In the genomic region with DNA sequence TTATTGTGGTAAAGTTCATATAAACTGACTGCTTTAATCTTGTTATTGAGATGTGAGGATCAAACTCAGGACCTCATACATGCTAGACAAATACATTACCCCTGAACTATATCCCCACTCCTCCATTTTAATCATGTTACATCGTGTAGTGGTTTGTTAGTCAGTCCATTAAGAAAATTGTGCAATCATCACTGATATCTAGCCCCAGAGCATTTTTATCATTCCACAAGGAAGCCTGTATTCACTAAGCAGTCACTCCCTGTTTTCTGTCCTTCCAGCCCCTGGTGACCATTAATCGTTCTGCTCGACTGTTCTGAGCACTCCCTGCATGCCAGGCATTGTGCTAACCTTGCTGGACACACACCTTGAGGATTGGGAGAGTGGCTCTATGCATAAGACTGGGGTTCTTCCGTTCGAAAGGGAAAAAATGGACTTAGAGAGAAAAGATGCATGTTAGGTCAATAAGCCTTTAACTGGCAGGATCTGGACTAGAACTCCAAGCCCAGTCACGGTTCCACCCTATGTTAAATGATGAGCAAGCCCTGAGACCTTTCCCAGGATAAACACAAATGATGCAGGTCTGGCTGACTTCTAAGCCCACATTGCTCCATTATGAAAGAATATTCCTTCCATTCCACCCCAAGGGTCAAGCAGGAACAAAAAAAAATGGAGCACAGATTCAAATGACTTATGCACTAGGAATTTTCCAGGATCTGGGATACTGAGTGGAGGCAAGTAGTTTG, we compare ENCODE assay signal across 27 mouse cellular contexts. TPM values are rescaled to one million over a fixed set of nuclear protein-coding genes. Genes with fewer than 3 reads are reported as not detected.
DNase-seq lines count a peak whose midpoint lies in the region; ATAC-seq and TF ChIP-seq lines count a peak whose summit lies in the region.
"Had no signal": no experiment of that assay in that cellular context is flagged by ENCODE, and none has a peak within 500 bp of the region (broad histone marks: within the 10 kb centered on the region; RNA-seq: fewer than 3 reads in every experiment).

No protein-coding gene starts in this region.

- H3K9me3 ChIP-seq in forebrain, embryonic 14.5 days (replicated peaks; ENCODE audit: control insufficient read depth, low read length), result no peaks in the 10 kb centered on the region
- H3K9me3 ChIP-seq: embryonic facial prominence, embryonic 10.5 days; embryonic facial prominence, embryonic 13.5 days; forebrain, embryonic 12.5 days; heart, embryonic 10.5 days; hindbrain, embryonic 15.5 days; intestine, embryonic 15.5 days had no signal

- no peak for TF ChIP-seq CTCF in kidney, adult 2 months (conservative IDR thresholded peaks at IDR 0.05; ENCODE audit: insufficient read depth, insufficient read length, low read depth, low read length)
- no peak for TF ChIP-seq CTCF in C2C12 (IDR thresholded peaks at IDR 0.05; ENCODE audit: control insufficient read depth, insufficient read depth, insufficient read length)

- DNase-seq in kidney, adult 2 months, result no peak
- no peak for DNase-seq in kidney, postnatal 25 days
- DNase-seq in ZHBTc4 (ENCODE audit: low read depth, low spot score), result peak; percentile 12
- DNase-seq in heart, postnatal 14 days, result no peak
- DNase-seq in forebrain, embryonic 14.5 days (ENCODE audit: low spot score), result no peak
- DNase-seq: adrenal gland, adult 8-10 months; adrenal gland, postnatal 25 days; cerebellum, adult 11-12 months; cerebellum, adult 8-10 months; cerebellum, postnatal 10 days; cerebellum, postnatal 36 days; embryo, embryonic 11 days; gastrocnemius, postnatal 10 days; gastrocnemius, postnatal 36 days; heart, adult 2 months; heart, postnatal 36 days; kidney, adult 11 months had no signal

- H3K79me2 ChIP-seq in C2C12 (ENCODE audit: control insufficient read depth, insufficient read depth), result no peaks in the 10 kb centered on the region

- H3K4me2 ChIP-seq in forebrain, embryonic 14.5 days (ENCODE audit: low read length), result no peak overlapping the region
- H3K4me2 ChIP-seq: embryonic facial prominence, embryonic 13.5 days; forebrain, embryonic 12.5 days; hindbrain, embryonic 15.5 days; intestine, embryonic 15.5 days had no signal

- WGBS in kidney, adult 2 months, result 60% methylated on average over 6 of the region's 6 CpGs
- 80% methylated on average over 6 of the region's 6 CpGs for WGBS in forebrain, embryonic 14.5 days

- peaks cover 5% of the 10 kb centered on the region; the same call in 1 of the 2 replicates for H3K4me1 ChIP-seq in kidney, adult 2 months (ENCODE audit: control insufficient read depth, insufficient read depth, low read length)
- no peaks in the 10 kb centered on the region for H3K4me1 ChIP-seq in forebrain, embryonic 14.5 days (ENCODE audit: control insufficient read depth, insufficient read depth, low read length)
- H3K4me1 ChIP-seq: embryonic facial prominence, embryonic 10.5 days; embryonic facial prominence, embryonic 13.5 days; forebrain, embryonic 12.5 days; heart, embryonic 10.5 days; hindbrain, embryonic 15.5 days; intestine, embryonic 15.5 days had no signal

- intact Hi-C loops in heart, postnatal 14 days (cut with DNase I), result no loop called here

- H3K9ac ChIP-seq in forebrain, embryonic 14.5 days (ENCODE audit: low read length), result no peak overlapping the region
- H3K9ac ChIP-seq: embryonic facial prominence, embryonic 13.5 days; forebrain, embryonic 12.5 days; hindbrain, embryonic 15.5 days; intestine, embryonic 15.5 days had no signal

- H3K79me3 ChIP-seq in C2C12 (ENCODE audit: low read depth), result no peaks in the 10 kb centered on the region

- TF ChIP-seq POLR2A in kidney, adult 2 months (IDR thresholded peaks at IDR 0.05; ENCODE audit: low read depth, low read length), result no peak

- H3K4me3 ChIP-seq in kidney, adult 2 months (ENCODE audit: insufficient read depth, low read depth, low read length), result no peak overlapping the region
- no peak overlapping the region for H3K4me3 ChIP-seq in C2C12 (ENCODE audit: insufficient read depth, poor library complexity, severe bottlenecking)
- H3K4me3 ChIP-seq in forebrain, embryonic 14.5 days (ENCODE audit: low read depth, low read length), result no peak overlapping the region
- H3K4me3 ChIP-seq: embryonic facial prominence, embryonic 10.5 days; embryonic facial prominence, embryonic 13.5 days; erythroblast, embryonic 14.5 days; forebrain, embryonic 12.5 days; heart, adult 2 months; heart, embryonic 10.5 days; hindbrain, embryonic 15.5 days; intestine, embryonic 15.5 days had no signal

- H3K36me3 ChIP-seq in kidney, adult 2 months (ENCODE audit: control insufficient read depth, insufficient read depth, low read length), result no peaks in the 10 kb centered on the region
- H3K36me3 ChIP-seq in C2C12 (ENCODE audit: control insufficient read depth, insufficient read depth), result no peaks in the 10 kb centered on the region
- no peaks in the 10 kb centered on the region for H3K36me3 ChIP-seq in forebrain, embryonic 14.5 days (ENCODE audit: control insufficient read depth, insufficient read depth, low read length)
- H3K36me3 ChIP-seq: embryonic facial prominence, embryonic 10.5 days; embryonic facial prominence, embryonic 13.5 days; forebrain, embryonic 12.5 days; heart, embryonic 10.5 days; hindbrain, embryonic 15.5 days; intestine, embryonic 15.5 days had no signal

- H3ac ChIP-seq in C2C12 (ENCODE audit: control insufficient read depth, insufficient read length, low read depth), result no peak overlapping the region

- H3K27ac ChIP-seq in kidney, adult 2 months (ENCODE audit: insufficient read depth, low read depth, low read length), result peak overlapping the region; percentile 20; the same call in 1 of the 2 replicates
- H3K27ac ChIP-seq in forebrain, embryonic 14.5 days (ENCODE audit: low read depth, low read length), result no peak overlapping the region
- H3K27ac ChIP-seq: embryonic facial prominence, embryonic 10.5 days; embryonic facial prominence, embryonic 13.5 days; forebrain, embryonic 12.5 days; heart, adult 2 months; heart, embryonic 10.5 days; hindbrain, embryonic 15.5 days; intestine, embryonic 15.5 days had no signal

- H3K27me3 ChIP-seq in kidney, adult 2 months (replicated peaks; ENCODE audit: control insufficient read depth, insufficient read depth, low read length), result no peaks in the 10 kb centered on the region
- H3K27me3 ChIP-seq in C2C12 (ENCODE audit: control insufficient read depth, insufficient read depth, insufficient read length), result no peaks in the 10 kb centered on the region
- H3K27me3 ChIP-seq in forebrain, embryonic 14.5 days (replicated peaks; ENCODE audit: control insufficient read depth, insufficient read depth, low read length), result no peaks in the 10 kb centered on the region
- H3K27me3 ChIP-seq: embryonic facial prominence, embryonic 13.5 days; forebrain, embryonic 12.5 days; hindbrain, embryonic 15.5 days; intestine, embryonic 15.5 days had no signal

- no peak for ATAC-seq in forebrain, embryonic 14.5 days
- ATAC-seq: activated CD4-positive, CD25-positive, alpha-beta regulatory T cell, adult 4 months; forebrain, embryonic 16.5 days; intestine, embryonic 15.5 days had no signal

TF ChIP-seq in C2C12, 6 proteins besides CTCF, POLR2A, EP300 and RAD21:
- TF ChIP-seq MAX (IDR thresholded peaks at IDR 0.05), result no peak
- TF ChIP-seq MYOD1 (IDR thresholded peaks at IDR 0.05; ENCODE audit: control insufficient read depth, insufficient read length, low read depth), result no peak
- TF ChIP-seq MYOG (IDR thresholded peaks at IDR 0.05; ENCODE audit: control insufficient read depth, extremely low read depth, insufficient read length), result no peak
- no peak for TF ChIP-seq FOSL1 (IDR thresholded peaks at IDR 0.05; ENCODE audit: insufficient read depth, low read length, poor library complexity, severe bottlenecking)
- no peak for TF ChIP-seq USF1 (IDR thresholded peaks at IDR 0.05; ENCODE audit: low read depth)
- TF ChIP-seq CEBPB (IDR thresholded peaks at IDR 0.05; ENCODE audit: low read depth), result peak; percentile 97

RNA-seq across cellular contexts. Expression of gene Ptgs1, which starts 29.7 kb away (rescaled TPM):
- 25.6 and 28.2 TPM in 2 replicates for polyA plus RNA-seq in kidney, adult 2 months (2012; rRNA removed)
- polyA plus RNA-seq in C2C12 (2012; fragmentation: generic; extraction: Trizol), result 336 TPM
- total RNA-seq in heart, postnatal 14 days (2021), result 10 to 100 TPM; 19.0 to 21.4 TPM
- 3.7 and 3.8 TPM in 2 replicates for polyA plus RNA-seq in forebrain, embryonic 14.5 days (2014; fragmentation: Nextera tagmentation; extraction: Ambion mirVana)

Comparison
In these comparisons a context has a peak if more than half of its experiments do, and no peak if none do; other contexts are left out.
1. RNA of gene Ptgs1, which starts 29.7 kb away (polyA plus RNA-seq): 336 TPM in C2C12 (single experiment); 25.6 to 28.2 TPM in kidney, adult 2 months and 3.7 to 3.8 TPM in forebrain, embryonic 14.5 days; every median in the first group is over 10 times any median in the second.